Mouse (Mus musculus): ENCODE results near the gene Dcaf6. TPM values are rescaled to one million over a fixed set of nuclear protein-coding genes. Genes with fewer than 3 reads are reported as not detected.

Gene Dcaf6
- polyA plus RNA-seq, 1 experiment from 2014 or later = 17.4 TPM

DNA sequence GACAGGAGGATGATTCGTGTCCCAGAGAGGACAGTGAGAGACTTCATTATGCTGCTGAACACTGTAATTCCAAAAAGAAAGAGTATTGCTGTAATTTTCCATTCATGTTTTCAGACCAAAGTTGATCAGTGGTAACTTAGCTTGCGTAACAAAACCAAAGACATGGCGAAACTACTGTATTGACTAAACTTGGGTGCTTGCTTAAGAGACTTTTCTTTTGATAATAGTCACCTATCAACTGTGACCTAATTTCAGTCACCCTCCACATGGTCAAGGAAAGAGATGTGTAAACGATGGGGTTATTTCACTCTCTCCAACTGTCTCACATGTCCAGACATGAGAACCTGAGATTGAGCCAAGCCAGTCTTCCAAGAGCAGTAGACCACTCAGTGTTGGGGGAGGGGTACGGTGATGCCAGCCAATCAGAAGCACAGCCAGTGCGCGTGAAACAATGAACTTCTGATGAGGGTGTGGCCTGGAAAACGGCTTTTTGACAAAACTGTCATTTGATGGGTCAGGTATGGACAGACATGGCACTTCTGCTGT, 24.5 kb upstream of the Dcaf6 start, which contains the start of gene Adcy10:
Adcy10 (plus strand) TSS at position 496 of the 546 bp plus-strand sequence.
- no peaks in the 10 kb centered on the region for H3K9me3 ChIP-seq (ENCODE audit: low read length)
- 67% methylated on average over 8 of the region's 8 CpGs for whole genome bisulfite sequencing (ENCODE audit: insufficient replicate concordance)
- H3K36me3 ChIP-seq (replicated peaks; ENCODE audit: insufficient read depth, low read length) = peaks cover 22% of the 10 kb centered on the region
- peak; percentile 83 for ATAC-seq
- H3K4me3 ChIP-seq (ENCODE audit: low read depth, low read length) = no peak within 1 kb of the TSS
- H3K4me1 ChIP-seq (ENCODE audit: insufficient read depth) = peaks cover 19% of the 10 kb centered on the region
- peak within 1 kb of the TSS; percentile 28; the same call in 1 of the 2 replicates for H3K4me2 ChIP-seq (ENCODE audit: low read depth, low read length)
- H3K27me3 ChIP-seq (ENCODE audit: insufficient read depth, low read length) = no peaks in the 10 kb centered on the region
- H3K27ac ChIP-seq (ENCODE audit: low read depth) = peak within 1 kb of the TSS; percentile 82
- no peak within 1 kb of the TSS for H3K9ac ChIP-seq (replicated peaks)
- DNase-seq = peak; percentile 29
- TF ChIP-seq CTCF (IDR thresholded peaks at IDR 0.05; ENCODE audit: low read depth) = no peak
- peak; percentile 86 for TF ChIP-seq EP300 (IDR thresholded peaks at IDR 0.05; ENCODE audit: low read depth)

DNA sequence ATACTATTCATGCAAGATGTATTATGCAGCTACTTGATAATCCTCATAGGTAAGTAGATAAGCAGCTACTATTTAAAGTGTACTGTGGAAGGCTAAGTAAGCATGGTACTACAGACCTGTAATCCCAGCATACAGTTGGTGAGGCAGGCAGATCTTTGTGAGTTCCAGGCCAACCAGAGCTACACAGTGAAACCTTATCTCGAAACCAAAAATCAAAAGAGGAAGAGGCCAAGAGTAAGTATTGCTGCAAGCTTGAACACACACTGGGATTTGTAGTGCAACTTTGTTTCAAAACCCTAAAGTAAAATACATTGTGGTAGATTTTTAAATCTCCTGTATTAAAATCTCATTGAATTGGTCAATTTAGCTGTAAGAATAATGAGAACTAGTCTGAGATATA, 11.2 kb upstream of the Dcaf6 start:
- 11% methylated on average over 1 of the region's 1 CpGs for WGBS (ENCODE audit: insufficient replicate concordance)
- DNase-seq = no peak

DNA sequence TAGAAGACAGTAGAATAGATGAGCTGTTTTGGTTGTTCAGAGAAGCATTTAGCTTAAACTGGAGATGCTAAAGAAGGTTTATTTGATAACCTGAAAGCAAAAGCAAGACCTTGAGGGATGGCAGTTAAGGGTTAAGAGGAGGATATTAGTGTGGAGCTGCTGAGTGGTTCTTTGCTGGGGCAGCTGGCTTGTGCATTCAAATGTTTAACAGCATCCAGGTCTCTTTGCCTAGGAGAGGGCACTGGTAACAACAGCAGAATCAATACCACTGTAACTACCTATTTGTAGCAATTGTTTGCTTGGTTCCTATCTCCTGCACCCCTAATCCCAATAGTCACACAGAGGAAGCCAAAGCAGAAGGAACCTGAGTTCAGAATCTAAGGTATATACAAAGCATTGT, 9.4 kb upstream of the Dcaf6 start:
- Histone ChIP-seq H3K9me3 (ENCODE audit: low read length) (no peaks in the 10 kb centered on the region), H3K9ac (replicated peaks) (no peak overlapping the region), H3K4me3 (ENCODE audit: low read depth, low read length) (no peak overlapping the region), H3K4me2 (ENCODE audit: low read depth, low read length) (peak overlapping the region; percentile 6; the same call in 1 of the 2 replicates), H3K27me3 (ENCODE audit: insufficient read depth, low read length) (no peaks in the 10 kb centered on the region), H3K4me1 (ENCODE audit: insufficient read depth) (peaks cover 17% of the 10 kb centered on the region), H3K36me3 (replicated peaks; ENCODE audit: insufficient read depth, low read length) (no peaks in the 10 kb centered on the region), H3K27ac (ENCODE audit: low read depth) (peak overlapping the region; percentile 79)
- DNase-seq (no peak), ATAC-seq (peak; percentile 84)
- TF ChIP-seq CTCF (IDR thresholded peaks at IDR 0.05; ENCODE audit: low read depth) (no peak), EP300 (IDR thresholded peaks at IDR 0.05; ENCODE audit: low read depth) (no peak)

More for the DNA sequence above, 11.2 kb upstream of the Dcaf6 start:
- H3K27me3 ChIP-seq (ENCODE audit: insufficient read depth, low read length) = no peaks in the 10 kb centered on the region
- no peaks in the 10 kb centered on the region; the same call in 1 of the 2 replicates for H3K36me3 ChIP-seq (replicated peaks; ENCODE audit: insufficient read depth, low read length)
- no peak overlapping the region for H3K9ac ChIP-seq (replicated peaks)
- no peaks in the 10 kb centered on the region for H3K9me3 ChIP-seq (ENCODE audit: low read length)
- H3K4me3 ChIP-seq (ENCODE audit: low read depth, low read length) = no peak overlapping the region
- H3K27ac ChIP-seq (ENCODE audit: low read depth) = peak overlapping the region; percentile 48
- H3K4me1 ChIP-seq (ENCODE audit: insufficient read depth) = peaks cover 17% of the 10 kb centered on the region
- no peak overlapping the region for H3K4me2 ChIP-seq (ENCODE audit: low read depth, low read length)
- TF ChIP-seq EP300 (IDR thresholded peaks at IDR 0.05; ENCODE audit: low read depth) (no peak), CTCF (IDR thresholded peaks at IDR 0.05; ENCODE audit: low read depth) (no peak)
- no peak for ATAC-seq

DNA sequence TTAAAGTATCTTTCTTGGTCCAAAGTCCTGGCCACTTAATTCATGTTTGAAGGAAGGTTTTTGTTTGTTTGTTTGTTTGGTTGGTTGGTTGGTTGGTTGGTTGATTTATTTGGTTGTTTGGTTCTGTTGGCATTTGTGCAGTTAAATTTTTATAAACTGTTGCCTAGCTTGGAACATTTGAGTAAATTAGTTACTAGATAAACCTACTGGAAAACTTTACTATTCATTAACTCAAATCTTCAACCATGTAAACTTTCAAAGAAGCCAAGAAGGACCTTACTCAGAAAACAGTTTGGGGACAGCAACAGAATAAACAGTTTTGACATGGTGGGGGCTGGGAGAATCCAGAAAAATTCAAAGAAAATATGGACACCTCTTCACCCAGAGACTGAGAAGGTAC, 8.7 kb upstream of the Dcaf6 start:
- H3K27ac ChIP-seq (ENCODE audit: low read depth) = peak overlapping the region; percentile 79
- no peaks in the 10 kb centered on the region for H3K27me3 ChIP-seq (ENCODE audit: insufficient read depth, low read length)
- no peak overlapping the region for H3K4me3 ChIP-seq (ENCODE audit: low read depth, low read length)
- H3K4me2 ChIP-seq (ENCODE audit: low read depth, low read length) = peak overlapping the region; percentile 6
- DNase-seq (no peak), ATAC-seq (no peak)
- H3K36me3 ChIP-seq (replicated peaks; ENCODE audit: insufficient read depth, low read length) = no peaks in the 10 kb centered on the region
- H3K9me3 ChIP-seq (ENCODE audit: low read length) = no peaks in the 10 kb centered on the region
- no peak overlapping the region for H3K9ac ChIP-seq (replicated peaks)
- peaks cover 17% of the 10 kb centered on the region for H3K4me1 ChIP-seq (ENCODE audit: insufficient read depth)
- no peak for TF ChIP-seq CTCF (IDR thresholded peaks at IDR 0.05; ENCODE audit: low read depth)
- TF ChIP-seq EP300 (IDR thresholded peaks at IDR 0.05; ENCODE audit: low read depth) = no peak

DNA sequence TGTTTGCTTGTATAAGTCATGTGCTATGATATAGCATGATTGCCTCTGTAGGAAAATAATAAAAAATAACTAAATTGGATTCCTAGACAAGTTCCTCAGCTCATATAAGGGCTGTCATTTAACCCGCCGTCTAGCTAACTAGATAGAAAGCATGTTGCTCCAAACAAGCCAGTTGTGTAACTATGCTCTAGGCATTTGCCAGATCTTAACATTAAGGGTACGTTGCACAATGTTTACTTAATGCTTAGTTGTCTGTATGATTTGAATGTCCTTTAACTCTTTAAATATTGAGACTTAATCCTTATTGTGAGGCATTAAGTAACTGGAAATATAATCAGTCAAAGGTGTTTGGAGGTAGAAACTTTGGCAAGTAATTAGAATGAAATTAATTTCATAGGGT, 4.3 kb upstream of the Dcaf6 start:
- no peaks in the 10 kb centered on the region for H3K36me3 ChIP-seq (replicated peaks; ENCODE audit: insufficient read depth, low read length)
- DNase-seq (no peak), ATAC-seq (no peak)
- H3K9ac ChIP-seq (replicated peaks) = no peak overlapping the region
- H3K4me3 ChIP-seq (ENCODE audit: low read depth, low read length) = no peak overlapping the region
- peaks cover 9% of the 10 kb centered on the region; the same call in 1 of the 2 replicates for H3K4me1 ChIP-seq (ENCODE audit: insufficient read depth)
- H3K4me2 ChIP-seq (ENCODE audit: low read depth, low read length) = peak overlapping the region; percentile 51; the same call in 1 of the 2 replicates
- H3K27me3 ChIP-seq (ENCODE audit: insufficient read depth, low read length) = no peaks in the 10 kb centered on the region
- 63% methylated on average over 3 of the region's 3 CpGs for WGBS (ENCODE audit: insufficient replicate concordance)
- TF ChIP-seq CTCF (IDR thresholded peaks at IDR 0.05; ENCODE audit: low read depth) (no peak), EP300 (IDR thresholded peaks at IDR 0.05; ENCODE audit: low read depth) (peak; percentile 33; the same call in 1 of the 2 replicates)
- no peaks in the 10 kb centered on the region for H3K9me3 ChIP-seq (ENCODE audit: low read length)
- no peak overlapping the region for H3K27ac ChIP-seq (ENCODE audit: low read depth)

DNA sequence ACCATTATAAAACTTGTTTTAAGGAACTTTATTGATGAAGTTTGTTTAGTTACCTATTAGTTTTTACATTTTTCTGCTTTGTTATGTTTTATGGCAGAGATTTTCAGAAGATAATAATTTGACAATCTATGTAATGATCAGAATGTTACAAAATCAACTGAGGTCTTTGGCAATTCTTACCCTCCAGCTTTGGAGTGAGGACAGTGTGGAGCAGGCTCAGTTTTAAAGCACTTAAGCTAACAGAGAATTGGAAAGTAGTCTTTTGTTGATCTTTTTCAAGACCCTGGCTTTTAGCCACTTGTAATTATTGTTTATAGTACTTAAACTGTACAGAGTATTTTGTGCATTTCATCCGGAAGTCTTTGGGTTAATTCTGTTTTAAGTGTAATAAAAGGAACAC, 2.6 kb upstream of the Dcaf6 start:
- Histone ChIP-seq H3K27ac (ENCODE audit: low read depth) (peak overlapping the region; percentile 60), H3K4me2 (ENCODE audit: low read depth, low read length) (peak overlapping the region; percentile 85), H3K9me3 (ENCODE audit: low read length) (no peaks in the 10 kb centered on the region), H3K36me3 (replicated peaks; ENCODE audit: insufficient read depth, low read length) (no peaks in the 10 kb centered on the region), H3K9ac (replicated peaks) (peak overlapping the region; percentile 42; the same call in 1 of the 2 replicates), H3K4me3 (ENCODE audit: low read depth, low read length) (peak overlapping the region; percentile 82), H3K27me3 (ENCODE audit: insufficient read depth, low read length) (no peaks in the 10 kb centered on the region), H3K4me1 (ENCODE audit: insufficient read depth) (0 out of 2 replicates have a peak, but pooled peaks cover 2% of the 10 kb centered on the region)
- DNase-seq (no peak), ATAC-seq (no peak)
- no peak for TF ChIP-seq CTCF (IDR thresholded peaks at IDR 0.05; ENCODE audit: low read depth)
- TF ChIP-seq EP300 (IDR thresholded peaks at IDR 0.05; ENCODE audit: low read depth) = no peak
- 43% methylated on average over 1 of the region's 1 CpGs for WGBS (ENCODE audit: insufficient replicate concordance)

Measured in liver, postnatal 0 days (tissue).